Mouse (Mus musculus) G1E (cell line): ENCODE measurements at regions not wholly inside any gene's neighbourhood (a gene's known extent, or its start where the extent isn't known, plus 50 kb on each side); places are given as distances from the start of the nearest gene placed in this dataset.

Source experiments
- ATAC-seq: 2 replicates; pipeline ENCODE4 v1.8.0; 2016; ENCODE audit warnings: mild to moderate bottlenecking; ENCODE audit not compliant: insufficient number of reproducible peaks, poor library complexity, low FRiP score, severe bottlenecking; ENCODE audit errors: extremely low read depth
- DNase-seq: peaks from one replicate; pipeline ENCODE4 v3.0.0; 2012; ENCODE audit warnings: low spot score
- H3K27me3 ChIP-seq: 2 replicates; pipeline ENCODE4 v1.6.1; 2012; ENCODE audit warnings: mild to moderate bottlenecking, low read length, inconsistent platforms; ENCODE audit not compliant: insufficient read depth
- H3K36me3 ChIP-seq: replicated peaks from 2 replicates; pipeline ENCODE3; 2012; ENCODE audit warnings: mild to moderate bottlenecking, inconsistent platforms
- H3K4me1 ChIP-seq: 2 replicates; pipeline ENCODE4 v1.6.1; 2012; ENCODE audit warnings: low read depth, low read length, inconsistent platforms, mixed read lengths; ENCODE audit not compliant: insufficient read depth
- H3K4me3 ChIP-seq: 2 replicates; pipeline ENCODE4 v1.5.1; 2012; ENCODE audit warnings: low read depth, mild to moderate bottlenecking, inconsistent platforms, low read length, moderate library complexity, mixed read lengths
- H3K9me3 ChIP-seq: replicated peaks from 2 replicates; pipeline ENCODE4 v1.6.1; 2012; ENCODE audit warnings: inconsistent platforms
- CTCF ChIP-seq: IDR thresholded peaks from 2 replicates; pipeline ENCODE4 v1.5.1; 2012; ENCODE audit warnings: low read depth, low read length, inconsistent platforms, mixed read lengths
- GATA1 ChIP-seq: IDR thresholded peaks from 2 replicates; pipeline ENCODE4 v1.6.1; 2012; ENCODE audit warnings: borderline replicate concordance, low read length, inconsistent platforms, mixed read lengths
- GATA2 ChIP-seq: IDR thresholded peaks from 2 replicates; pipeline ENCODE4 v1.6.1; 2012; ENCODE audit warnings: low read depth, low read length, inconsistent platforms, borderline replicate concordance
- POLR2AphosphoS5 ChIP-seq: IDR thresholded peaks from 2 replicates; pipeline ENCODE4 v1.6.1; 2012; ENCODE audit warnings: low read depth, low read length, inconsistent platforms; ENCODE audit not compliant: insufficient replicate concordance
- TAL1 ChIP-seq: conservative IDR thresholded peaks from 2 replicates; pipeline ENCODE4 v1.6.1; 2012; ENCODE audit warnings: low read depth, low read length, inconsistent platforms, mixed read lengths

GRCm38 (mm10) chr13:35171562-35172254 is 144.8 kb upstream of the Eci2 start:
- DNase-seq: no peak
- H3K4me3 ChIP-seq: no peak overlapping the region
- no peak for ATAC-seq
- no peaks in the 10 kb centered on the region for H3K9me3 ChIP-seq
- no peaks in the 10 kb centered on the region; the same call in 1 of the 2 replicates for H3K27me3 ChIP-seq
- H3K4me1 ChIP-seq: no peaks in the 10 kb centered on the region
- TF ChIP-seq GATA1 (no peak), CTCF (no peak), POLR2AphosphoS5 (no peak), TAL1 (no peak), GATA2 (no peak)
- H3K36me3 ChIP-seq: no peaks in the 10 kb centered on the region

- Histone ChIP-seq H3K27me3 (peaks cover 4% of the 10 kb centered on the region; the same call in 1 of the 2 replicates), H3K9me3 (no peaks in the 10 kb centered on the region), H3K36me3 (no peaks in the 10 kb centered on the region), H3K4me3 (no peak overlapping the region), H3K4me1 (no peaks in the 10 kb centered on the region)
- DNase-seq (no peak), ATAC-seq (no peak)
- TF ChIP-seq CTCF (no peak), TAL1 (no peak), GATA2 (no peak), GATA1 (no peak), POLR2AphosphoS5 (no peak)
Observed at GRCm38 (mm10) chr13:35173522-35173921, 146.6 kb upstream of the Eci2 start.

GRCm38 (mm10) chr13:35175587-35175986 is 148.7 kb upstream of the Eci2 start:
- no peak for ATAC-seq
- Histone ChIP-seq H3K4me1 (no peaks in the 10 kb centered on the region), H3K9me3 (no peaks in the 10 kb centered on the region), H3K4me3 (no peak overlapping the region), H3K36me3 (no peaks in the 10 kb centered on the region), H3K27me3 (peaks cover 4% of the 10 kb centered on the region; the same call in 1 of the 2 replicates)
- no peak for DNase-seq
- TF ChIP-seq CTCF: no peak
- no peak for TF ChIP-seq TAL1
- TF ChIP-seq GATA1: no peak
- TF ChIP-seq GATA2: no peak
- no peak for TF ChIP-seq POLR2AphosphoS5

GRCm38 (mm10) chr13:35177305-35177704 is 150.4 kb upstream of the Eci2 start:
- Histone ChIP-seq H3K4me1 (no peaks in the 10 kb centered on the region), H3K27me3 (peaks cover 4% of the 10 kb centered on the region; the same call in 1 of the 2 replicates), H3K36me3 (no peaks in the 10 kb centered on the region), H3K9me3 (no peaks in the 10 kb centered on the region), H3K4me3 (no peak overlapping the region)
- ATAC-seq: no peak
- no peak for DNase-seq
- TF ChIP-seq GATA2: no peak
- TF ChIP-seq GATA1: no peak
- no peak for TF ChIP-seq TAL1
- no peak for TF ChIP-seq POLR2AphosphoS5
- TF ChIP-seq CTCF: no peak

GRCm38 (mm10) chr13:35189028-35189711 is 162.3 kb upstream of the Eci2 start:
- H3K4me1 ChIP-seq: no peaks in the 10 kb centered on the region
- DNase-seq: no peak
- H3K9me3 ChIP-seq: no peaks in the 10 kb centered on the region
- TF ChIP-seq GATA1: no peak
- TF ChIP-seq TAL1: no peak
- no peak for TF ChIP-seq POLR2AphosphoS5
- no peak for TF ChIP-seq GATA2
- TF ChIP-seq CTCF: no peak
- no peaks in the 10 kb centered on the region for H3K36me3 ChIP-seq
- ATAC-seq: no peak
- peaks cover 9% of the 10 kb centered on the region for H3K27me3 ChIP-seq
- H3K4me3 ChIP-seq: no peak overlapping the region

GRCm38 (mm10) chr13:35202069-35202468 is 175.2 kb upstream of the Eci2 start:
- ATAC-seq (no peak), DNase-seq (no peak)
- Histone ChIP-seq H3K4me1 (no peaks in the 10 kb centered on the region), H3K4me3 (no peak overlapping the region), H3K36me3 (no peaks in the 10 kb centered on the region), H3K9me3 (no peaks in the 10 kb centered on the region), H3K27me3 (peaks cover 9% of the 10 kb centered on the region; the same call in 1 of the 2 replicates)
- TF ChIP-seq TAL1: no peak
- TF ChIP-seq CTCF: no peak
- TF ChIP-seq POLR2AphosphoS5: no peak
- no peak for TF ChIP-seq GATA2
- TF ChIP-seq GATA1: no peak
